In the genomic region with DNA sequence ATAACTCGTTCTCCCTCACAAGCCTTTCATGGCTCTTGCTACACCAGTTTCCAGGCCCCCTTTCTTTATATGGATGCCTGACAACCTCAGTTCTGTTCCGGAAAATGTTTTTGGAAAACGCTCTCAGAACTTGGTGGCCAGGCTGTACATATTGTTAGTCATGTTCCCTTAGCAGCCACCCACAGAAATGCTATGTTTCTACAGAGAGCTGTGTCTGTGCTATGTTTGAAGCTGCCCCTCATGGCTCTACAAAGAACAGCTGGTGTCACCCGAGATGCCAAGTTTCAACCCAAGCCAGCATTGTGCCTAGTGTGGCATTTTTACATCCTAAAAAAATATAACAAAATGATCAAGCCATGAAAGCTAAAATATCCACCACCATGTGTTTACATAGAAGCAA, we compare ENCODE assay signal across 16 mouse cellular contexts.
DNase-seq lines count a peak whose midpoint lies in the region; ATAC-seq lines count a peak whose summit lies in the region.
"Had no signal": no experiment of that assay in that cellular context is flagged by ENCODE, and none has a peak within 500 bp of the region (broad histone marks: within the 10 kb centered on the region; RNA-seq: fewer than 3 reads in every experiment).

No protein-coding gene starts in this region.

- H3K27me3 ChIP-seq in liver, embryonic 12.5 days (replicated peaks): no peaks in the 10 kb centered on the region
- H3K27me3 ChIP-seq: forebrain, embryonic 15.5 days had no signal

- H3K4me1 ChIP-seq in liver, embryonic 12.5 days: no peaks in the 10 kb centered on the region
- H3K4me1 ChIP-seq: forebrain, embryonic 15.5 days; limb, embryonic 10.5 days had no signal

- H3K9me3 ChIP-seq in liver, embryonic 12.5 days (replicated peaks): no peaks in the 10 kb centered on the region
- H3K9me3 ChIP-seq: forebrain, embryonic 15.5 days; limb, embryonic 10.5 days had no signal

- intact Hi-C loops in left cerebral cortex, postnatal 4 days (cut with DNase I): no loop called here

- no peak overlapping the region for H3K9ac ChIP-seq in liver, embryonic 12.5 days
- H3K9ac ChIP-seq: forebrain, embryonic 15.5 days; liver, embryonic 14.5 days had no signal

- peak; percentile 91 for DNase-seq in brain, adult 2 months (ENCODE audit: low read depth, low spot score)
- DNase-seq in frontal cortex, postnatal 14 days (ENCODE audit: low spot score in 2 of 2): peak; percentile 12 to 32
- peak; percentile 20 to 23 for DNase-seq in layer of hippocampus, postnatal 25 days (ENCODE audit: extremely low spot score in 1 of 2, low spot score in 1 of 2)
- DNase-seq in left cerebral cortex, postnatal 4 days: peak; percentile 17
- no peak for DNase-seq in testis, postnatal 14 days (ENCODE audit: low spot score)
- no peak for DNase-seq in urinary bladder, postnatal 36 days (ENCODE audit: low spot score in 2 of 2)
- no peak for DNase-seq in thymus, postnatal 36 days
- DNase-seq: adrenal gland, postnatal 10 days; embryo, embryonic 11 days; heart, postnatal 10 days; lung, postnatal 10 days had no signal

- H3K36me3 ChIP-seq in liver, embryonic 12.5 days: no peaks in the 10 kb centered on the region
- H3K36me3 ChIP-seq: forebrain, embryonic 15.5 days; limb, embryonic 10.5 days had no signal

- 66% methylated on average over 4 of the region's 4 CpGs for WGBS in liver, embryonic 12.5 days (ENCODE audit: insufficient replicate concordance)

- no peak overlapping the region for H3K4me2 ChIP-seq in liver, embryonic 12.5 days
- H3K4me2 ChIP-seq: forebrain, embryonic 15.5 days had no signal

- no peak overlapping the region for H3K27ac ChIP-seq in liver, embryonic 12.5 days
- H3K27ac ChIP-seq: forebrain, embryonic 15.5 days; limb, embryonic 10.5 days; liver, embryonic 14.5 days had no signal

- ATAC-seq in liver, embryonic 12.5 days: no peak
- ATAC-seq: forebrain, embryonic 15.5 days; hindbrain, embryonic 16.5 days had no signal

- no peak overlapping the region for H3K4me3 ChIP-seq in liver, embryonic 12.5 days
- H3K4me3 ChIP-seq: forebrain, embryonic 15.5 days; limb, embryonic 10.5 days had no signal

Comparison
In these comparisons a context has a peak if more than half of its experiments do, and no peak if none do; other contexts are left out.
1. DNase-seq: peak in brain, adult 2 months (single experiment), frontal cortex, postnatal 14 days (2 of 2), layer of hippocampus, postnatal 25 days (2 of 2) and left cerebral cortex, postnatal 4 days (single experiment); none in testis, postnatal 14 days (single experiment), urinary bladder, postnatal 36 days (0 of 2) and thymus, postnatal 36 days (0 of 2).